Mouse (Mus musculus): ENCODE measurements around the gene Mpdz.

- TF ChIP-seq NRF1 (IDR thresholded peaks at IDR 0.05; ENCODE audit: insufficient read depth, low read depth, low read length, poor library complexity, severe bottlenecking) (no peak), ZC3H11A (IDR thresholded peaks at IDR 0.05; ENCODE audit: low read depth, low read length) (no peak), ZMIZ1 (IDR thresholded peaks at IDR 0.05; ENCODE audit: low read depth, low read length) (no peak), GABPA (IDR thresholded peaks at IDR 0.05; ENCODE audit: low read depth, low read length) (no peak), POLR2AphosphoS2 (IDR thresholded peaks at IDR 0.05; ENCODE audit: low read length) (no peak), SIN3A (IDR thresholded peaks at IDR 0.05; ENCODE audit: low read length) (no peak), POLR2A (IDR thresholded peaks at IDR 0.05; ENCODE audit: control insufficient read depth in 1 of 2, insufficient read depth in 1 of 2, low read depth in 1 of 2, low read length in 2 of 2, poor library complexity in 1 of 2) (no peak), CTCF (IDR thresholded peaks at IDR 0.05 in 2 of 3, conservative IDR thresholded peaks at IDR 0.05 in 1 of 3; ENCODE audit: control insufficient read depth in 1 of 3, insufficient read depth in 1 of 3, low read depth in 2 of 3, low read length in 3 of 3, poor library complexity in 1 of 3, severe bottlenecking in 1 of 3) (no peak), HCFC1 (IDR thresholded peaks at IDR 0.05; ENCODE audit: low read depth, low read length) (no peak), MAX (IDR thresholded peaks at IDR 0.05; ENCODE audit: low read length) (no peak)
These were observed 49.7 kb downstream of the Mpdz start for GRCm38 (mm10) chr4:81392869-81393268.

Measured in MEL (cell line).